Mouse (Mus musculus) midbrain, embryonic 10.5 days (tissue): ENCODE results near the gene Pigs. TPM values are rescaled to one million over a fixed set of nuclear protein-coding genes. Genes with fewer than 3 reads are reported as not detected.

Experiments used
- DNase-seq: peaks from one replicate; pipeline ENCODE4 v3.0.0-alpha.2; 2017; ENCODE audit warnings: low spot score
- H3K27ac ChIP-seq: fragments of 300-500 bp; sonication (generic); replicated peaks from 2 replicates; pipeline ENCODE4 v1.5.1; 2016; ENCODE audit warnings: mild to moderate bottlenecking
- H3K27me3 ChIP-seq: fragments of 300-500 bp; sonication (generic); 2 replicates; pipeline ENCODE4 v1.6.1; 2016; ENCODE audit warnings: low read depth, mild to moderate bottlenecking; ENCODE audit not compliant: poor library complexity, severe bottlenecking
- H3K36me3 ChIP-seq: fragments of 300-500 bp; sonication (generic); 2 replicates; pipeline ENCODE4 v1.6.1; 2016; ENCODE audit warnings: mild to moderate bottlenecking, moderate library complexity
- H3K4me1 ChIP-seq: fragments of 300-500 bp; sonication (generic); 2 replicates; pipeline ENCODE4 v1.6.1; 2016
- H3K4me3 ChIP-seq: fragments of 300-500 bp; sonication (generic); 2 replicates; pipeline ENCODE4 v1.5.1; 2016; ENCODE audit warnings: mild to moderate bottlenecking, moderate library complexity
- H3K9me3 ChIP-seq: fragments of 300-500 bp; sonication (generic); replicated peaks from 2 replicates; pipeline ENCODE4 v1.6.1; 2016; ENCODE audit warnings: mild to moderate bottlenecking
- WGBS: fragments of 180-500 bp; shearing (Covaris S2); methylation state at CpG from one replicate; pipeline ENCODE4 v1.1.7; 2016; 5-methylcytosine and 5-hydroxymethylcytosine counted together
- polyA plus RNA-seq: library from polyadenylated mRNA; unstranded; fragments of >200 nt; fragmentation: Nextera tagmentation; extraction: Ambion mirVana; gene quantifications from 2 replicates; pipeline ENCODE4 v1.2.1, GENCODE M21; 2016

The Pigs gene
- 74.0 and 78.5 TPM in 2 replicates for polyA plus RNA-seq

GRCm38 (mm10) chr11:78327634-78328511, at the start of gene Pigs:
Gene Pigs (plus strand): TSS chr11:78328415.
- peak; percentile 95 for DNase-seq
- Histone ChIP-seq H3K4me1 (peaks cover 17% of the 10 kb centered on the region), H3K4me3 (peak within 1 kb of the TSS; percentile 85), H3K27me3 (no peaks in the 10 kb centered on the region), H3K27ac (peak within 1 kb of the TSS; percentile 88), H3K36me3 (peaks cover 45% of the 10 kb centered on the region), H3K9me3 (no peaks in the 10 kb centered on the region)
- 14% methylated on average over 37 of the region's 37 CpGs for WGBS

GRCm38 (mm10) chr11:78278853-78279252, 49.4 kb upstream of the Pigs start:
- H3K9me3 ChIP-seq: no peaks in the 10 kb centered on the region
- no peak overlapping the region for H3K4me3 ChIP-seq
- 93% methylated on average over 7 of the region's 7 CpGs for whole genome bisulfite sequencing
- H3K36me3 ChIP-seq: peaks cover 100% of the 10 kb centered on the region
- no peak for DNase-seq
- H3K27me3 ChIP-seq: no peaks in the 10 kb centered on the region
- no peak overlapping the region for H3K27ac ChIP-seq
- no peaks in the 10 kb centered on the region for H3K4me1 ChIP-seq

DNA sequence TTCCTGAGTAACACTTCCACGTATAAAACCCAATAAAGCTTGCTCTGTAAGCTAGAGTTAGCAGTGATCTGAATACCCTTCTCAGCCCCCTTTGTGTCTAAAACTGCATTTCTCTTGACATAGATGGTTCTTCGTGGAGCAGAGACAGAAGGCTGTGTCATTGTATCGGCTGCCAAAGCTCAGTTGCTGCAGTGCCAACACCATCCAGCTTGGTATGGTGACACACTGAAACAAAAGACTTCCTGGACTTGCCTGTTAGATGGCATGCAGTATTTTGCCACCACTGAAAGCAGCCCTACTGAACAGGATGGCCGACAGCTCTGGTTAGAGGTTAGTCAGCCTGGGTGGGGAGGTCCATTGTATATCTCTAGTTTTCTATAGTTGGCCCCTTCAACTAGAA, 48.6 kb upstream of the Pigs start:
- Histone ChIP-seq H3K9me3 (no peaks in the 10 kb centered on the region), H3K36me3 (peaks cover 100% of the 10 kb centered on the region), H3K4me3 (no peak overlapping the region), H3K27ac (no peak overlapping the region), H3K27me3 (no peaks in the 10 kb centered on the region), H3K4me1 (no peaks in the 10 kb centered on the region)
- no peak for DNase-seq
- 96% methylated on average over 4 of the region's 4 CpGs for WGBS

- Histone ChIP-seq H3K27me3 (no peaks in the 10 kb centered on the region), H3K9me3 (no peaks in the 10 kb centered on the region), H3K36me3 (peaks cover 95% of the 10 kb centered on the region), H3K27ac (no peak overlapping the region), H3K4me3 (no peak overlapping the region), H3K4me1 (no peaks in the 10 kb centered on the region)
- WGBS: 89% methylated on average over 7 of the region's 7 CpGs
- no peak for DNase-seq
Measured at GRCm38 (mm10) chr11:78289146-78289763, 39.0 kb upstream of the Pigs start.

- 94% methylated on average over 4 of the region's 4 CpGs for WGBS
Measured at GRCm38 (mm10) chr11:78290654-78291053, 37.6 kb upstream of the Pigs start, which contains the start of gene BC030499. Gene BC030499 (plus strand): TSS chr11:78290841.

GRCm38 (mm10) chr11:78294585-78294984, 33.6 kb upstream of the Pigs start:
- no peak for DNase-seq
- no peaks in the 10 kb centered on the region for H3K27me3 ChIP-seq
- no peaks in the 10 kb centered on the region for H3K4me1 ChIP-seq
- no peak overlapping the region for H3K4me3 ChIP-seq
- WGBS: 91% methylated on average over 6 of the region's 6 CpGs
- peaks cover 49% of the 10 kb centered on the region for H3K36me3 ChIP-seq
- H3K9me3 ChIP-seq: no peaks in the 10 kb centered on the region
- H3K27ac ChIP-seq: no peak overlapping the region

More at GRCm38 (mm10) chr11:78290654-78291053, 37.6 kb upstream of the Pigs start, which contains the start of gene BC030499:
- Histone ChIP-seq H3K27me3 (no peaks in the 10 kb centered on the region), H3K4me3 (no peak within 1 kb of the TSS), H3K4me1 (no peaks in the 10 kb centered on the region), H3K9me3 (no peaks in the 10 kb centered on the region), H3K36me3 (peaks cover 88% of the 10 kb centered on the region), H3K27ac (no peak within 1 kb of the TSS)
- no peak for DNase-seq

- Histone ChIP-seq H3K4me3 (peak overlapping the region; percentile 91), H3K9me3 (no peaks in the 10 kb centered on the region), H3K27ac (peak overlapping the region; percentile 95), H3K27me3 (no peaks in the 10 kb centered on the region), H3K4me1 (peaks cover 23% of the 10 kb centered on the region), H3K36me3 (peaks cover 29% of the 10 kb centered on the region)
- 76% methylated on average over 7 of the region's 7 CpGs for WGBS
- no peak for DNase-seq
Measured at GRCm38 (mm10) chr11:78300917-78301316, 27.3 kb upstream of the Pigs start.

DNA sequence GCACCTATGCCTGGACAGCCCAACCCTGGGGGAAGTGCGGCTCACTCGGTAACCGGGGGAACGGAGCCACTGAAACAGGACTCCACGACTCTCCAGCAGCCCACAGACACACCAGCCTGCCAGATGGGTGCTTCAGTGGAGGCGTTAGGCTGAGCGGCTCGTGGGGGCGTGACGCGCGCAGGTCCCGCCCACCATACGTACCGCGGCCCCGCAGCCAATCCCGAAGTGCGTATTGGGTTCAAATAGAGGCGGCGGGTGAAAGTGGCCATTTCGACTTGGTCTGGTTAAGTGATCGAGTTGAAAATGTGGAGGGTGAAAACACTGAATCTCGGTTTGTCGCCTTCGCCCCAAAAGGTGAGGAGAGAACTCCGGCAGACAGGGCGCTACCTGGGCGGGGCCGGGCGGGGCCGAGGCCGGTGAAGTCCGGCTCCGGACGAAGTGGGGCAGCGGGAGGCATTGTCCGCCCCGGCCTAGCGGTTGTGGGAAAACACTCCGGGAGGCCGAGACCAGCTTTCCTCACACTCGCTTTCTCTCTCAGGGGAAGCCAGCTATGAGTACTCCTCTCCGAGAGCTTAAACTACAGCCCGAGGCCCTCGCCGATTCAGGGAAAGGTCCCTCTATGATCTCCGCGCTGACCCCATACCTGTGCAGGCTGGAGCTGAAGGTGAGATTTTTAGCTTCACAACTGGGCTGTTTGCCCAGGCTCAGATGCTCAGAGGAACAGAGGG, 26.7 kb upstream of the Pigs start, which contains the start of gene Spag5:
Gene Spag5 (plus strand): TSS at position 173 of the 728 bp plus-strand sequence.
- H3K4me3 ChIP-seq: peak within 1 kb of the TSS; percentile 91
- DNase-seq: peak; percentile 91
- H3K27me3 ChIP-seq: no peaks in the 10 kb centered on the region
- peaks cover 35% of the 10 kb centered on the region for H3K36me3 ChIP-seq
- peak within 1 kb of the TSS; percentile 95 for H3K27ac ChIP-seq
- no peaks in the 10 kb centered on the region for H3K9me3 ChIP-seq
- peaks cover 29% of the 10 kb centered on the region for H3K4me1 ChIP-seq
- under 1% methylated on average over 49 of the region's 49 CpGs for WGBS

DNA sequence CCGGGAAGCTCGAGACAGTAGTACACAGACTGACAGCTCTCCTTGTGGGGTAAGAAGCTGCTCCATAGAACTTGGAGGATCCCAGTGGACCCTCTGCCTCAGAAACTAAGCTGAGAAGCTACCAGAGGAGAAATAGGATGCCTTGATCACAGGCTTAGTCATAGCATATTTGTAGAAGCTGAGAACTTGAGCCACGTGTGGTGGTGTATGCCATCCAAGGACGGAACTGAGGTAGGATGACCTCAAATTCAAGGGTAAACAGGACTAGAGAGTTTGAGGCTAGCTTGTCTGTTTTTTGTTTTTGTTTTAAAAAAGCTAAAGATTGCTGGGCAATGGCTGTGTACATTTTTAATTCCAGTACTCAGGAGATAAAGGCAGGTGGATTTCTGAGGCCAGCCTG, 22.9 kb upstream of the Pigs start:
- peaks cover 34% of the 10 kb centered on the region for H3K4me1 ChIP-seq
- no peak overlapping the region for H3K4me3 ChIP-seq
- DNase-seq: no peak
- H3K27ac ChIP-seq: no peak overlapping the region
- WGBS: 91% methylated on average over 4 of the region's 4 CpGs
- peaks cover 72% of the 10 kb centered on the region for H3K36me3 ChIP-seq
- no peaks in the 10 kb centered on the region for H3K27me3 ChIP-seq
- H3K9me3 ChIP-seq: no peaks in the 10 kb centered on the region

GRCm38 (mm10) chr11:78310861-78311511, 17.2 kb upstream of the Pigs start:
- DNase-seq: no peak
- Histone ChIP-seq H3K36me3 (peaks cover 97% of the 10 kb centered on the region), H3K4me3 (no peak overlapping the region), H3K4me1 (peaks cover 10% of the 10 kb centered on the region), H3K27me3 (no peaks in the 10 kb centered on the region), H3K27ac (no peak overlapping the region), H3K9me3 (no peaks in the 10 kb centered on the region)
- 86% methylated on average over 8 of the region's 8 CpGs for WGBS

DNA sequence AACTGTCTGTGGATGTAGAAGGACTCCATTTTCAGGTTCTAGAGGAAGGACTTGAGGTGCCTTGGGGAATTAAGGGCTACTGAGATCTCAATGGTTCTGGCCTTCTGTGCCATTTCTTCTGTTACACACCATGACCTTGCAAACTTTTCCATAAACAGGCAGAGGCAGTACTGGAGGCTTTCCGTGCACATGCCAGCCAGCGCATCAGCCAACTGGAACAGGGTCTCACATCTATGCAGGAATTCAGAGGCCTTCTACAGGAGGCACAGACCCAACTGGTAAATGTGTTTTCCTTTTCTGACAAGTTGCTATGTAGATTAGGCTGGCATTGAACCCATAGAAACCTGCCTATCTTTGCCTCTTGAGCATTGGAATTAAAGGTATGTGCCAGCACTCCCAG, 14.6 kb upstream of the Pigs start:
- no peak for DNase-seq
- 100% methylated on average over 2 of the region's 2 CpGs for WGBS
- Histone ChIP-seq H3K27me3 (no peaks in the 10 kb centered on the region), H3K27ac (no peak overlapping the region), H3K36me3 (peaks cover 98% of the 10 kb centered on the region), H3K9me3 (no peaks in the 10 kb centered on the region), H3K4me1 (no peaks in the 10 kb centered on the region), H3K4me3 (no peak overlapping the region)

DNA sequence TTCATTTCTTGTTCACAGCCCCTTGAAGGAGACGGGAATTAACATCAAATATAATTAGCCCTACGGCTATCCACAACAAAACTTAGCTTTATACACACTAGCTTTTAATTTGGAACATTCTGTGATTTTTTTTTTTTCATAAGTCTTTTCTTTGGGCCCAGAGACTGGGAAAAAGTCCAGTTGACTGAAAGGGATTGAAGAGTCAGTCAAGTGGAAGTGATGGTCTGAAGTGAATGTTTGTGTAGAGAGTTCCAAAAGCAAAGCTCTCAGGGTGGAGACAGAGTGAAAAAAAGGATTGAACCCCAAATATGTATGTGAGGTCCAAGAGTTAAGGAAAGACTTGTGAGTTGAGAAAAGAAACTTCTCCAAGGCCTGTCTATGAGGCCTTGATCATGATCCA, 9.8 kb upstream of the Pigs start:
- WGBS: 92% methylated on average over 2 of the region's 2 CpGs
- no peak overlapping the region for H3K27ac ChIP-seq
- H3K36me3 ChIP-seq: peaks cover 99% of the 10 kb centered on the region
- no peaks in the 10 kb centered on the region for H3K27me3 ChIP-seq
- no peaks in the 10 kb centered on the region for H3K9me3 ChIP-seq
- no peak overlapping the region for H3K4me3 ChIP-seq
- no peak for DNase-seq
- peaks cover 11% of the 10 kb centered on the region for H3K4me1 ChIP-seq
